16 mouse cellular contexts compared by ENCODE assay signal in genomic region chr17:44702506-44703298, GRCm38 (mm10).
DNase-seq lines count a peak whose midpoint lies in the region; ATAC-seq and TF ChIP-seq lines count a peak whose summit lies in the region.
"Had no signal": no experiment of that assay in that cellular context is flagged by ENCODE, and none has a peak within 500 bp of the region (broad histone marks: within the 10 kb centered on the region; RNA-seq: fewer than 3 reads in every experiment).

No protein-coding gene starts in this region.

- H3K27ac ChIP-seq in heart, embryonic 11.5 days (ENCODE audit: low read depth, low read length), result no peak overlapping the region
- H3K27ac ChIP-seq in ES-E14 (ENCODE audit: insufficient read depth, low read depth, low read length, poor library complexity, severe bottlenecking), result no peak overlapping the region
- no peak overlapping the region for H3K27ac ChIP-seq in hindbrain, embryonic 12.5 days
- H3K27ac ChIP-seq: embryonic facial prominence, embryonic 10.5 days; forebrain, embryonic 10.5 days; heart, embryonic 15.5 days; hindbrain, embryonic 15.5 days; kidney, postnatal 0 days; left cerebral cortex, adult 2 months had no signal

- no peak overlapping the region for H3K4me3 ChIP-seq in heart, embryonic 11.5 days (ENCODE audit: low read depth, low read length)
- no peak overlapping the region for H3K4me3 ChIP-seq in ES-E14 (ENCODE audit: insufficient read depth in 1 of 2, low read depth in 1 of 2, low read length in 2 of 2, poor library complexity in 1 of 2, severe bottlenecking in 1 of 2)
- no peak overlapping the region for H3K4me3 ChIP-seq in hindbrain, embryonic 12.5 days
- H3K4me3 ChIP-seq: embryonic facial prominence, embryonic 10.5 days; forebrain, embryonic 10.5 days; heart, embryonic 15.5 days; hindbrain, embryonic 15.5 days; left cerebral cortex, adult 2 months had no signal

- peak; percentile 55 for DNase-seq in heart, adult 11 months
- DNase-seq in ES-E14 (ENCODE audit: low read depth, low spot score), result peak; percentile 4
- DNase-seq in thymus, postnatal 25 days, result peak; percentile 37
- no peak for DNase-seq in kidney, postnatal 4 days
- DNase-seq: cerebellum, adult 18-20 months; gastrocnemius, postnatal 14 days had no signal

- no peak overlapping the region for H3K9ac ChIP-seq in heart, embryonic 11.5 days (ENCODE audit: low read depth, low read length)
- H3K9ac ChIP-seq in ES-E14 (ENCODE audit: insufficient read depth, low read depth, low read length, poor library complexity, severe bottlenecking), result no peak overlapping the region
- H3K9ac ChIP-seq in hindbrain, embryonic 12.5 days, result no peak overlapping the region
- H3K9ac ChIP-seq: heart, embryonic 15.5 days; hindbrain, embryonic 15.5 days had no signal

- no peaks in the 10 kb centered on the region for H3K4me1 ChIP-seq in heart, embryonic 11.5 days (ENCODE audit: control insufficient read depth, insufficient read depth, low read length)
- H3K4me1 ChIP-seq in ES-E14 (ENCODE audit: control insufficient read depth in 2 of 2, insufficient read depth in 2 of 2, low read length in 2 of 2, poor library complexity in 1 of 2), result no peaks in the 10 kb centered on the region
- H3K4me1 ChIP-seq in hindbrain, embryonic 12.5 days, result no peaks in the 10 kb centered on the region
- H3K4me1 ChIP-seq: embryonic facial prominence, embryonic 10.5 days; heart, embryonic 15.5 days; hindbrain, embryonic 15.5 days had no signal

- 68% methylated on average over 14 of the region's 14 CpGs for WGBS in heart, embryonic 11.5 days (ENCODE audit: insufficient replicate concordance)
- 59% methylated on average over 14 of the region's 14 CpGs for WGBS in hindbrain, embryonic 12.5 days

- no peaks in the 10 kb centered on the region for H3K27me3 ChIP-seq in heart, embryonic 11.5 days (ENCODE audit: control insufficient read depth, insufficient read depth, low read length)
- no peaks in the 10 kb centered on the region for H3K27me3 ChIP-seq in hindbrain, embryonic 12.5 days
- H3K27me3 ChIP-seq: heart, embryonic 15.5 days; hindbrain, embryonic 15.5 days had no signal

- H3K9me3 ChIP-seq in heart, embryonic 11.5 days (replicated peaks; ENCODE audit: control insufficient read depth, low read length), result no peaks in the 10 kb centered on the region
- no peaks in the 10 kb centered on the region for H3K9me3 ChIP-seq in ES-E14 (ENCODE audit: control insufficient read depth, insufficient read depth, low read depth, low read length)
- H3K9me3 ChIP-seq in hindbrain, embryonic 12.5 days (replicated peaks), result no peaks in the 10 kb centered on the region
- H3K9me3 ChIP-seq: embryonic facial prominence, embryonic 10.5 days; forebrain, embryonic 10.5 days; heart, embryonic 15.5 days; hindbrain, embryonic 15.5 days had no signal

- in situ Hi-C loops in ES-E14 (cut with MboI; ENCODE audit: low sequenced_read_pairs in 2 of 2, unreplicated experiment in 2 of 2), result no loop called here

- no peak overlapping the region for H3K4me2 ChIP-seq in heart, embryonic 11.5 days
- H3K4me2 ChIP-seq in hindbrain, embryonic 12.5 days (replicated peaks), result no peak overlapping the region
- H3K4me2 ChIP-seq: heart, embryonic 15.5 days; hindbrain, embryonic 15.5 days; liver, embryonic 11.5 days had no signal

- H3K36me3 ChIP-seq in heart, embryonic 11.5 days (ENCODE audit: control insufficient read depth, insufficient read depth, low read length), result no peaks in the 10 kb centered on the region
- H3K36me3 ChIP-seq in ES-E14 (ENCODE audit: control insufficient read depth, insufficient read depth, low read length, poor library complexity, severe bottlenecking), result no peaks in the 10 kb centered on the region
- no peaks in the 10 kb centered on the region for H3K36me3 ChIP-seq in hindbrain, embryonic 12.5 days
- H3K36me3 ChIP-seq: embryonic facial prominence, embryonic 10.5 days; forebrain, embryonic 10.5 days; heart, embryonic 15.5 days; hindbrain, embryonic 15.5 days had no signal

- no peak for ATAC-seq in heart, embryonic 11.5 days (replicated peaks; ENCODE audit: insufficient number of reproducible peaks, low FRiP score, low TSS enrichment)
- ATAC-seq in inflammation-experienced regulatory T-cells, adult 6 months, result peak; percentile 90
- no peak for ATAC-seq in hindbrain, embryonic 12.5 days (ENCODE audit: low FRiP score)

TF ChIP-seq in ES-E14, 5 proteins besides CTCF, POLR2A, EP300 and RAD21:
- TF ChIP-seq MAFK (IDR thresholded peaks at IDR 0.05; ENCODE audit: insufficient read depth, low read depth, low read length), result no peak

Comparison
In these comparisons a context has a peak if more than half of its experiments do, and no peak if none do; other contexts are left out.
1. DNase-seq: peak in heart, adult 11 months (single experiment), ES-E14 (single experiment) and thymus, postnatal 25 days (single experiment); none in kidney, postnatal 4 days (0 of 2).